Mouse (Mus musculus) adrenal gland, postnatal 25 days (tissue): ENCODE data around the gene Blnk. TPM values are rescaled to one million over a fixed set of nuclear protein-coding genes. Genes with fewer than 3 reads are reported as not detected.

Experiments used
- DNase-seq: peaks from one replicate; pipeline ENCODE4 v3.0.0; 2021; ENCODE audit warnings: mixed read lengths
- microRNA-seq, 2 experiments: library from miRNA; unstranded; fragments of <30 nt; microRNA quantifications; one replicate each; pipeline ENCODE4 v1.2.0; 2021
- total RNA-seq: library from RNA; stranded (reverse); gene quantifications from 2 replicates; pipeline ENCODE4 v1.2.3, GENCODE M21; 2021

Gene Blnk
- total RNA-seq, 1 experiment from 2014 or later, result 0.91 TPM

DNA sequence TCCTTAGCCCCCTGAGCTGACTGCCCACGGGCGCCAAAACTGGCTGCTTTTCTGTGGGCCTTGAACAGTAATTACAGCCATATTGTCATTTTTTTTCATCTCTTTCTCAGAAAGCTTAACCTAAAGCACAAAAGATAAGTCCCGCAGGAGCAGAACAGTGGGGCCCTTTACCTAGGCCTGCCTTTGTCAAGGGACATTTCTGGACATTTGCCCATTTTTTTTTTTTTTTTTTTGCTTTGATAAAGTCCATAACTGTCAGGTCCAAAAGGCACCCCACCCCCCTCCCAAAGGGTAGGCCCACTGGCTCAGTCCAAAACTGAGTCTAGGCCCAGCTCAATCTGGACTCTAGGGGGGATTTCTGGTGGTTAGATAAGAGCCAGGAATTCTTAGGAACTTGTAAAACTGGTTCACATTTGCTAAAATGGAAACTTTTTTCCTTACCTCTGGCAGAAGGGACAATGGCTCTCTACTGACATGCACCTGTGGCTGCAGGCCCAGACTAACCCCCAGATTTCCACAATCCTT, 29.9 kb downstream of the Blnk start:
- DNase-seq, result no peak

DNA sequence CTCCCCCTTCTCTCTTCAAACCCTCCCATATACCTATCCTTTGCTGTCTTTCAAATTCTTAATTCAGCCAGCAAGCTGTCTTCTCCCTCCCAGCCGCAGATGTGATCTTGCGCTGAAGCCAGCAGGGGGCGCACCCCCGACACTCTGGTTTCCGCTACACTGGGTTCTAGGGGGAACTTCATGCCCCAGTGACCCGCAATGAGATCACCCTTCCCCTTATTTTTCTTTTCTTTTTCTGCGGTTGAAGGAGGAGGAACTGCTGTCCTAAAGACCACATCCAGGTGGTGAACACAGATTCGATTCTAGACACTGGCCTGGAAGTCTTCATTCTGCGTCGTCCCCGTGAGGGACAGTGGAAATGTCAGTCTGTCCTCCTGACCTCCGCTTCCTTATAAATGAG, 31.3 kb downstream of the Blnk start:
- peak; percentile 64 for DNase-seq

DNA sequence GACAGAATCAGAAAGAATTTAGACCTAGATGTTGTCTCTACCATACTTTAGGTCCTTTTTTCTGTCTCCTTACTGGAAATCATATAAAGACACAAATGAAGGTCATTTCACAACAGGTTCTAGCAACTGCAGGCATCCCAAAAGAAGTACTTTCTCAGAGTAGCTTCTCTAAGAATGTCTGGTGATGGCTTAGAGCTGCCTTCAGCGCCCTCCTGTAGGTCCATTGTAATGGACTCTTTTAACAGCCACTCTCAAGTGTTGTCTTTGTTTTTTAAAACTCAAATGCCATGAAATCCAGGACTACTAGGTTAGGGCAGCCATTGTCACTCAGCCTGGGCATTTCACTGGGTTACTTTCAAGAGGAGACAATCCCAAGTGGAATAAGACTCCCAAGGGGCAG, 35.4 kb downstream of the Blnk start:
- DNase-seq, result no peak

DNA sequence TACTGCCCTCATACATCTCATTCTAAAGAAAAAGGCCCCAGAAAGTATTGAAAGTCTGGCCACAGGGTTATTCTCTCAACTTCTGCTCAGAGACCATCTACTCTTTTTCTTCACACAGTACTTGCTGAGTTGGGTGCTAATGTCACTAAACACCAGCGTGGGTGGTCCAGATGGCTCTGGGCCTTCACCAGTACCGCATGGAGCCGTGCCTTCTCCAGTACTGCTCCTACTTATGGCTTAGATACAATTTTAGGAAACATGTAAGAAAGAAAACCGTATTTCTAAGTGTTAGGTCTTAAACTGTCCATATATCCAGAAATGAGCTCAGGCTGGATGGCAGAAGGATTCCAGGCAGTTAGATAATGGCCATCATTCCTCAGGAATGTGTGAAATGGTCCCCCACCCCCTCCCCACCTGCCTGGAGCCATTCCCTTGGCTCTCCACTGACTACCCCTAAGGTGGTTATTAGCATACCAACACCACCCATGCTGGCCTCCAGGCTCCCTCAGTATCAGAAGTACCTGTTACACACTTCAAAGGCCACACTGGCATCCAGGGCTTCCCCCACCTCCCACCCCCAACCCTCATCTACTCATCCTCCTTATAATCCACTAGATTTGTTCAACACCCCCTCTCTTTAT, 47.3 kb downstream of the Blnk start:
- DNase-seq, result no peak

DNA sequence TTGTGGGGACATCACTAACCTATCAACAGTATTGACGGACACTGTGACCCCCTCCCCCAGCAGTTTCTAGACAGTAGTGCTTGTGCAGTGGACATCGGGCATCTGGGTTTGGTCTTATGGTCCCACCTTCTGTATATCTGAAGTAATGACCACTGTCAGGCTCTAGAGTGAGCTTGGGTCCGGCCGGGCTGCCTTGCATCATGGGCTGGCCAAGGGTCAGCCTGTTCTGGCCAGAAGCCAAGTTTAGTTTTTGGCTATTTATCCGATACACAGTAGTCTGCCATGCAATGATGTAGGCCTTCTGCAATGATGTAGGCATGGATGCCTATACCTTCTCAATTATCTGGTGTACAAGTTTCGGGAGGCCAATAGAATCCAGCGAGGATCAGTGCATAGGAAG, 50.8 kb downstream of the Blnk start:
- no peak for DNase-seq

DNA sequence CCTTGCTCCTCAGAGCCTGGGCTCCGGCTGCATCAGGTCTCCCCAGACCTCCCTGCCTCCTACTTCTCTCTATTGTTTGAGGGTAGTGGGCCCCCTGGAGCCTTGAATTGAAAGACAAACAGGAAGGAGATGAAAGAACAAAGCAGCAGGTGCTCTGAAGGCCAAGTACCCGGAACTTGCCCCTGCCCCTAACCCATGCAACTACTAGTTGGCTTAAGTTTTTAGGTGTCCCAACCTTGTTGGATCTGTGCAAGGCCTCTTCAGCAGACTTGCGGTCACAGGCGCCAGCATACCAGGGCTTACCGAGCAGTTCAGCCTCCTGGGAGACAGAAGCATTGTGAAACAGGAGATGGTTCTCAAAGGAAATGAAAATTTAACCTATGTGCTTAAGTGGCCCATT, 58.3 kb downstream of the Blnk start:
- no peak for DNase-seq

DNA sequence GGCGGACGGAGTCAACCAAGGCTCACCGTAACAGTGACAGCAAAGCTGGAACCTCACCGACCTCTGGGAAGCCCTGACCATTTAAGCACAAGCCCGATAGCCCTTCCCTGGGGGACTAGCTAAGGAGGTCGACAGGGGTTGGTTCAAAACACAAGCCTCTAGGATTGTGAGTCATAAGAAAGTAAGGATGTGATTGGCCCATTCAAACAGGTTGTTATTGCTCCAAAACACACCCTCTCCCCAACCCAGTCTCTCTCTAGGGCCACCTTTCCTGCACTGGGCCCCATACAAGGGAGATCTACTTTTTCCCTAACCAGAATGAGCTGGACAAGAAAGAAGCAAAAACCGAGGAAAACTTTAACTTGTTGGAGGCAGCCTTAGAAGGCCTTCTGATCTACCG, 59.0 kb downstream of the Blnk start:
- no peak for DNase-seq

DNA sequence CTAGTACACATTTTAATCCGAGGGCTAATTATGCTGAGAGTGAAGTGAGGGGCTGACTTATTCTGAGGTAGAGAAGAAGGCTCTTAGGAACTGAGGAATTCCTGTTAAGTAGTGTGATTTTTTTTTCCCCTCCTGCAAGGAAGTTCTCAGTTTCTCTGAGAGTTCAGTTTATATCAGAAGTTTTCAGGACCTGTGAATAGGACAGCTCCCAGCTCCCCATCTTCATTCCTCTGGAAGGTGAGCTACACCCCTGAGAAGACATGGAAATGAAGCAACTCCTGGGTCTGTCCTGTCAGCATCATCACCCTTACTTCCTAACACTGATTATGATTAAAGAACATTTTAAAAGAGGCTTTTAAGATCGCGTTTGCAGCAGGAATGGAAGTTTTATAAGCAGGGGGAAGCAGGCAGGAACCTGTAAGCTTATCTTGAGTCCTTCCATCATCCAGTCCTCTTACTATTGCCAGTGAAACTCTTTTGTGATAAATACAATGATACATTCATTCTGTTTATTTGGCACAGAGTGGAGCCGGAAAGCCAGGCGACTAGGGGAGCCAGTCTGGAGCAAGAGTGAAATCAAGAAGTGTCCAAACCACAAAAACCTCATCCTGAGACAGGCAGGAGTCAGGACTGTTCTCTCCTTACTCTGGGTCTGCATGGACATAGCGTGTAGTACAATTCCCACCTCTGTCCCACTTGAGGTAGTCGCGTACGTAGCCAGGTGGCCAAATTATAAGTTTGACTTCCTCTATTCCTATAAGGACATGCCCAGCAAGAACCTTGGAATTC, 62.6 kb downstream of the Blnk start:
- no peak for DNase-seq

DNA sequence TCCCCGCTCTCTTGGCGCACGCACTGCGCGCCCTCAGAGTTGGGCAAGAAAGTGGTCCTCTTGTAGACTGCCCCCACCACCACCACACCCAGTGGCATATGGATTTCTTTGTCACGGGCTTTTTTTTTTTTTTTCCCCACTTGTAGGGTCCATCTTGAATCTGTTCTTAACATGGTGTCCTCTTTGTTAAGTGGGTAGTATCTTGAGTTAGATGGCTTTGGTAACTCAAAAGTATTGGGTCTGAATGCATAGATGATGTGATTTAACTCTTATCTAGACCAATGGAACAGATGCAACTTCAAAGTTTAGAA, 99.0 kb downstream of the Blnk start:
- no peak for DNase-seq

DNA sequence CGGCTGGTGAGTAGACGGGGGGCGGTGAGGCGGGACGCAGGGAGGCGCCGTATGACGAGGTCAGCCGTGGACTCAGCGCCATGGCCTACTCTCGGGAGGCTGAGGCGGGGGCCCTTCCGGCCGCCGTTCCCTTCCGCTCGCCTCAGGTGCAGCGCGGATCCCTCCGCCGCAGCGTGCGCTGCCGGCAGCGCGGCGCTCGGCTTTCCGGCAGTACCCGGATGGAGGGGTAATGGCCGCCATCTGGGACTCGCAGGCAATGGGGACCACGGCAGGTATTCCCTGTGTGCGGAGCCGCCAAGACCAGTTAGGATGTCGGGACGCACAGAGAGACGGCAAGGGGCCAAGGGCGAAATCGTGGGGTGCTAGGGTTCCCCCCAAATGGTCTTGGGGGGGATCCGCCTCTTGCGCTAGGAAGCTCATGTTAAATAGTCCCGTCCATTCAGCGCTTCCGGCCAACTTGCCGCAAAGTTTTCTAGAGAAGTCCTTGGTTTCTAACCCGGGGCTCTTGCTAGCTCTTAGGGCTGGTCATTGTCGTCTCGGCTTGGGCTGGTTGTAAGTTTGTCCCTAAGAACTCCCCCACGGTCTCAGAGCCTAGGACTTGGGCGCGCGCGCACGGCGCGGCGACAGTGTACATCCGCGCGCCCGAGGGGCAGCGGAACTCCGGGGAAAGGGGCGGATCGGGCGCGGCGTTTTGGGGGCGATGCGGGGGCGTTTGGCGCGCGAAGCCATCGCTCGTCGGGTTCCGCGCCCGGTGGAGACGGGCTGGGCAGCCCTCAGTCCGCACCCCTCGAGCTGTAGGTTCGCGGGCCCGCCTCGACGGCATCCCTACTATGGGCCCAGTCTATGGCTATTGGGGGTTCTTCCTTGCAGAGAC, 99.6 kb downstream of the Blnk start, which contains the start of gene Zfp518a:
Gene Zfp518a, plus strand, starts transcription at position 187 of the 874 bp plus-strand sequence.
- DNase-seq, result peak; percentile 87

DNA sequence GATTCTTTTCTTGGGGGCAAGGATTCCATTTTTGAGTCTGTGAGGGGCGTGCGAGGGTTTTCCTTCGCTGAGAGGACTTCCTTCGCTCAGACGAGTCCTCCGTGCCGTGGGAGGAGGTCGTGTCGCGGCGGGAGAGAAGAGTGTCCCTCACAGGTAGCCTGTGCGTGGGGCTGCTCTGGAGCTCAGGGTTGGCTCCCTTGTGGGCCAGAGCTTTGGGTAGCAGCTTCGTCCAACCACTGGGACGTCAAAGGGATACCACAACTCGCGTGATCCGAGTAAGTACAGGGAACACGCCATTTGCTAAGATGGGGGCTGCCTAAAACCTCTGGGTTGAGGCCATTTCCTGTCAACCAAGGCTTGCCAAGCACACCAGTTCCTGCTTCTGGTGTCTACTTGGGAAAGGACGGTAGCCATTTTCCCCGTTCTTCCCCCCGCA, 100.2 kb downstream of the Blnk start:
- DNase-seq, result no peak

DNA sequence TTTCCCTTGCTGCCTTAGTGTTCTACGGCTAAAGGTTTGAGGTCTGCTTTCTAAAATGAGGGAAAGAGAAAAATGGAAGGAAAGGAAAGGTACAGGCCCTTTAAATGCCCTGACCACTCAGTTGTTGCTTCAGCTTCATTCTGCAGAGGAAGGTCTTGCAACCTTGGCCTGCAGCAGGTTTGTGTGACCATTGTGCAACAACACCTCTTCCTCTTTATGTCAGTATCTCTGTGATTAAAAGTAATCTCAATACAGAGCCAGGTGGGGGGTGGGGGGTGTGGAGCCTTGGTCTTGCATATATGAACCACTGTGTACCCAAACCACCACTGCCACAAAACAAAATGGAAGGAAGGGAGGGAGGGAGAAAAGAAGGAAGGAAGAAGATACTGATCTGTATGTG, 105.4 kb downstream of the Blnk start:
- no peak for DNase-seq

DNA sequence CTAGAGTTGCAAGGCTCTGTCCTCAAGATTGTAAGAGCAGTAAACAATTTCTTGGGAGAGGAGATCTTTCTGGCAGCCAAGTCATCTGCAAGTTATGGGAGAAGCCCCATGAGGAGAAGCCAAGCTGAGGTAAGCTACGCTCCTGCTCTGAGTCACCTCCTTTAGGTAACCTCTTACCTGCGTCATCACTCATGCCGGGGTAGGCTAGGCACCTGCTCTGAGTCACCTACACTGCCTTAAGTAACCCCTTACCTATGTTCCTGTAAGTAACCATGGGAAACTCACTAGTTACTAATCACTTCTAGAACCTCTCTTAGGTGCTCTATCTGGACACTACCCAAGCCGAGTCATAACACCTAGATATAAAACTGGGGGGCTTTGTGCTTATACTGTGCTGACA, 112.6 kb downstream of the Blnk start:
- DNase-seq, result no peak

Small RNA genes within 50 kb of the gene (microRNA-seq; reads per million reads assigned to microRNA genes)
- gene Mir8092, result 0.36 to 0.69 reads per million in 2 experiments

Other genes starting within 250 kb of the Blnk start
- gene Cc2d2b, start 245.8 kb downstream of the Blnk start, total RNA-seq, result 0.27 TPM in 1 of 2 replicates, not detected in the other
- 8.1 and 8.8 TPM in 2 replicates for gene Ccnj, start 163.3 kb downstream of the Blnk start, total RNA-seq
- gene Zfp518a, start 99.8 kb downstream of the Blnk start, total RNA-seq, result 13.2 and 15.7 TPM in 2 replicates
- not detected in 2 replicates for gene Dntt, start 34.7 kb upstream of the Blnk start, total RNA-seq
- not detected in 2 replicates for gene Opalin, start 82.6 kb upstream of the Blnk start, total RNA-seq
- 0.15 TPM in 1 of 2 replicates, not detected in the other for gene Tll2, start 212.3 kb upstream of the Blnk start, total RNA-seq